Mouse (Mus musculus) thymus, postnatal 0 days (tissue): ENCODE measurements at regions not wholly inside any gene's neighbourhood (a gene's known extent, or its start where the extent isn't known, plus 50 kb on each side); places are given as distances from the start of the nearest gene placed in this dataset.

Experiments
- DNase-seq: peaks from one replicate; pipeline ENCODE4 v3.0.0-alpha.2; 2015; ENCODE audit warnings: low spot score

DNA sequence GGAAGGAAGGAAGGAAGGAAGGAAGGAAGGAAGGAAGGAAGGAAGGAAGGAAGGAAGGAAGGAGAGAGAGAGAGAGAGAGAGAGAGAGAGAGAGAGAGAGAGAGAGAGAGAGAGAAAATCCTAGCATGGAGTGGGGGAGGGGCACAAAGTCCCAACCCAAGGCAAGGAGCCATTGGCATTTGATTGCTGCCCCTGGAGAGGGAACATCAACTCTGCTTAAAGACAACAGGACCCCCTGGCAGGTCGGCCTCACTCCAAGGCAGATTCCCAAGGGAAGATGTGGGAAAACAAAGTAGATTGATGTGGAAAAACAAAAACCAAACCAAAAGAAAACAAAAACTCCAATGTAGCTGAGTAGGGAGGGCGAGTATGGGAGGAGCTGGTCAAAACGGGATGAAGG is 49.9 kb upstream of the Fzd10 start:
- DNase-seq = no peak

DNA sequence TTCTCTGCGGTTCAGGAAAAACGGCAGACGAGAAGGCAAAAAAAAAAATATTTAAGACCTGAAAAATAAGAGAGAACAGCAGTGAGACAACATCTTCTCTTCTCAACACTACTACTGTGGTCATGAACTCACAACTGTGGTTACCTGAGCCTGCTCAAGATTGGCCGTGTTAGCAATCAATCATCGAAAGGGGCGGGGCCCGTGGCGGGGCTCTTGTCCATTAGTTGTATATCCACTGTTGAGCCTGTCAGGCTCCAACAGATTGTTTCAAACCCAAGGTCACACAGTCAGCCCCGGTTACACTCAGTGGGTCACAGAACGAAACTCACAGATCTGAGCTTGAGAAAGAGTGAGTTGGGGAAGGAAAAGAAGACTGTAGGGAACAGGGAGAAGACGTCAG is 50.8 kb upstream of the Fzd10 start:
- DNase-seq = no peak

DNA sequence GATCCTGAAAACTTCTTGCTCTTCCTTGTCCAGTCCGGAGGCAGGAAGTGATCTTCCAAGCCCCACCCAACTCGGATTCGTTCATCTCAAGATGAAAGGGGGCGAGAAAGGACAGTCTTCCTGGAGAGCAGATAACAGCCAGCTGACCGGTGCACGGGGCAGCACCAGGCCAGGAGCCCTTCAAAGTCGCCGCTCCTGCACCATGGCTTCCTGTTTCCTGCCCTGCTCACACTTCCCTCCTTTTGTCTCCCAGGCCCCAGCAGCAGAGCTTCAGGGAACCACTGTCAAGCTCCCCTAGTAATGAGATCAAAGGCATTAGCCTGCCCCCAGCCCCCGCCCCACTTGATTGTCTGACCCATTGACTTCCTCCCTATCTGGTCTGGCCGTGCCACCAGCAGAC is 58.6 kb upstream of the Fzd10 start:
- no peak for DNase-seq

DNA sequence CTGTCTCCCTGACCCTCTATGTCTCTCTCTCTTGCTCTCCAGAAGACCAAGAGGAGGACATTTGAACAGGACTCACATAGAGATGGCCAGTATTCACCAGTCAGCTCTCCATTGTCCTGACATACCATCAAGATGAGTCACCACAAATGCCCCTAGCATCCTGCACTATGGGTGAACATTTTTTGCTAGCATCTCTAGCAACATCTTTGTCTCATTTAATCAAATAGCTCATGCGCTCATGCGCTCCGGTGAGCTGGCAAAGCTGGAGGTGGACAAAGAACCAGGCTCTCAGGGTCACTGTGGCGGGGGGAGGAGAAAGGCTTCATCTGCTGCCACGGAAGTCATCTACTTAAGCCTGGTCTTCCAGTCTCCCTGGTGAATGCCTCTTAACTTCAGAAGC is 62.0 kb upstream of the Fzd10 start:
- DNase-seq = no peak

DNA sequence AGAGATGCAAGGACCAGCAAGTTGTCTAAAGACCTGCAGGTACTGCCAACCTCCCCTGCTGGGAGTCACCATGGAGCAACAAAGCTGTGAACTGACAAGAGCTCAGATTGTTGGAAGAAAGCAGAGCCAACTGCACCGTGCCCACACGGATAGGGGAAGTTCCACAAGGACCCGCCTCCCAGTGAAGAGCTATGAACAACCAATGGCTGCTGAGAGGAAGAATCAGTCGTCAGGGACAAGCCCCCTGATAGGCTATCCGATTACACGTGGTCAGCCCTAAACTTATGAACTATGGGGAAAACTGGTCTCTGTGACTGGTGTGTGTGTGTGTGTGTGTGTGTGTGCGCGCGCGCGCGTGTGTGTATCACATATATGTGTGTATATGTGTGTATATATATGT is 63.4 kb upstream of the Fzd10 start:
- no peak for DNase-seq

DNA sequence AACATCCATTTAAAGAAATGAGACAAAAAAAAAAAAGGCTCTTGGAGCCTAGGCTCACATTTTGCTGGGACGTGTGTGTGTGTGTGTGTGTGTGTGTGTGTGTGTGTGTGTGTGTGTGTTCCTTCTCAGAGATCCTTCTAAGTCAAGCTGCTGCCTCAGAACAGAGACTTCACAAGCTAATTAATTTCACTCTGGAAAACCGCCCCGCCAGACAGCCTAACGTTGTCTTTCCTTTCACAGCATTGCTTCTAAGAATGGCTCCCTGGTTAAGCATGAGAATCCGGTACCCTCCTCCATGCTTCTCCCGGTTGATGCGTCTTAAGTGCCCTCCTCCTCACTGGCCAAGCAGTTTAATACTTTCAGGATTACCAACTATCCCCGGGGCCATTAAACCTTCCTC is 64.3 kb upstream of the Fzd10 start:
- no peak for DNase-seq

DNA sequence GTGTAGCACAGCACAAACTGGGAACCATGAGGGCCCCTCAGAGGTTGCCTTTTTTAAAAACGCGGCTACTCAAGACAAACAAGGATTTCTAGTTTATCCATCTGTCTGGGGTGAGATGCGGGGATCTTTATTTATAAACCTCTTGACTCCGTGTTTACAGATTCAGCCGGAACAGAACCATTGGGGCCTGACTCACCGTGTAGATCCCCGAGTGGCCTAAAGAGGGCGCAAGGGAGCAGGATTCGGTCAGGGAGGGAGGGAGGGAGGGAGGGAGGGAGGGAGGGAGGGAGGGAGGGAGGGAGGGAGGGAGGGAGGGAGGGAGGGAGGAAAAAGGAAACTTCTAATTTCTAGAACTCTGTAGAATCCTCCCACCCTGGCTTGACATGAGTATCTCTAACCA is 73.4 kb upstream of the Fzd10 start:
- DNase-seq = no peak

DNA sequence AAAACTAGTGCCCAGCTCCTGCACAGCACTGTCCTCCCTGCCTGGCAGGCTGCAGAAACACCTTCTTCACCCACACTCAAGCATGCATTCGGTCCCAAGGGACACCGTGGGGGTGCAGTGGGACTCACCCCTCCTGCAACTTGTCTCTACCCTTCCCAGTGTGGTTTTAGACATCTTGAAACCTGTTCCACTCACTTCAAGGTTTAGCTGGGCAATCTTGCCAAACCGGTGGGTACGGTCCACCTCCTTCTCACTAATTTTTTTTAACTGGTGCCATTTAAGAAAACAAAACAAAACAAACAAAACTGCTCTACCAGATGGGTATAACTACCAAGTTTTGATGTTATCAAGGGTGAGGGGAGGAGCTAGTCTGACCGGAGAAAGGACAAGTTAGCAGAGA is 74.2 kb upstream of the Fzd10 start:
- no peak for DNase-seq

DNA sequence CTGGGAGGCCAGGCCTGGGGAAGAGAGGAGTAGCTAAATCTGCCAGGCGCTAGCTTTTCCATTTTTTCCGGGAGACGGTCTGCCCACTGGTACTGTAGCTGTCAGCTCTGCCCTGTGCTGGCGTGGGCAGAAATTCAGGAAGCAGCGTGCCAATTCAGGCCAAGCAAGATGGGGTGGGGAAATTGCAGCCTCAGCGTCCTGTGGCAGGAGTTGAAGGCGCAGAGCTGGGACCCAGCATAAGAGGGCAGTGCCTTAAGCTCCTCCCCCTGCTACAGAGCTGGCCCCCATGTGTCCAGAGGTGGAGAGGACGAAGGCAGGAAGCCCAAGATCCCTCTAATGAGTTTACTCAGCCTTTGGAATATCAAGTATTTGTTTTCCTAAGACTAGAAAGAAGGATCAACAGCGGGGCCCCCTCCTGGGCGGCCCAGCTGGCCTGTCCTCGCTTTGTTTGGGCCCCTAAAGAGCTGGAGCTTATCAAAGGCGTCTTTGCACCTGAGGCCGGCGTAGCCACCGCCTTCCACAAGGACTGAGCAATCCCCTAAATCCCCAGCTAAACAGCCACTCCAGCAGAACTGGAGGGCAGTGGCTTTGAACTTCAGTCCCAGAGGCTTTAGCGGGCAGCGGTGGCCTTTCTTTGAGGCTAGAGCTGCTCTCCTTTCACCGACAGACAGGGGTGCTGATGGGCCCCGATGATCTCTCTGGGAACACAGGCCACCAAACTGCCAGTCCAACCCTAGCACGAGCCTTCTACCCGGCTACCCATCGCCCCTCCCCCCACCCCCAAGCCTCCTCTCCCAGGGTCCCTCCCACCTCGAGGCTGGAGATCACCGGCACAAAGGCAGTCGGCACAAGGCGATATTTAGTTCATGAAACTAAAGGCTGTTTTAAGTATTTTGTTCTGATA is 76.0 kb upstream of the Fzd10 start:
- no peak for DNase-seq

DNA sequence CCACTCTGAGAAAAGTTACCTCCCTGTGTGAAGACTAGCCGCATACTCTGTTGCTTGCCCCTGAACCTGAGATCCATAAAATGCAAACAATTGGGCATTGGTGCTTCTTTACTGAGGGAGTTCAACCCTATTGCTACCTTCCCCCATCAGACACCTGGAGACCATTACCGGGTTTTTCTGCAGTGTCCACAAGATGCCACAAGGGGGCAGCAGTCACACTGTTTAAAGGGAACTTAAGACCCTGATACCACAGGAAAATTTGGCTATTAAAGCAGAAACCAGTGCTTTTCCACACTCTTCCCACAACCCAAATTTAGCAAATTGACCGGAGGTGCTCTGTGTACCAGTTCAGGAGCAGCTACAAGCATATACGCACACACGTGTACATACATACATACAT is 78.0 kb upstream of the Fzd10 start:
- DNase-seq = peak; percentile 76

DNA sequence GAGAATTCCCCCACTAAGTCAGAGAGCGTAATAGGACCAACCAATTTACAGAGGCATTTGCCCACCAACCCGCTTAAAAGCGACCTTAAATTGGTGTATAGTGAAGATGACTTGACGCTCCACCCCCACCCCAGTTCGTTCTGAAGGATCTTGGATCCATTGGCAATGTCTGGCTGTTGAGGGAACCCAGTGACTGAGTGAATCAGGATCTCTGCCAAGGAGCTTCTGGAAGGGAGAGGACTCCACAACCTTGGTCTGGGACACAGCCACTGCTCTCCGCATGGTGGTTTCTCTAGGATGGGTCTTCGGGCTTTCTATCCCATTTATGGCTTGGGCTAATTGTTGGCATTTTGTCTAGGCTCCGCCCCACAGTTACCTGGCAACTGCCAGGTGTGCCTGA is 83.3 kb upstream of the Fzd10 start:
- DNase-seq = no peak

DNA sequence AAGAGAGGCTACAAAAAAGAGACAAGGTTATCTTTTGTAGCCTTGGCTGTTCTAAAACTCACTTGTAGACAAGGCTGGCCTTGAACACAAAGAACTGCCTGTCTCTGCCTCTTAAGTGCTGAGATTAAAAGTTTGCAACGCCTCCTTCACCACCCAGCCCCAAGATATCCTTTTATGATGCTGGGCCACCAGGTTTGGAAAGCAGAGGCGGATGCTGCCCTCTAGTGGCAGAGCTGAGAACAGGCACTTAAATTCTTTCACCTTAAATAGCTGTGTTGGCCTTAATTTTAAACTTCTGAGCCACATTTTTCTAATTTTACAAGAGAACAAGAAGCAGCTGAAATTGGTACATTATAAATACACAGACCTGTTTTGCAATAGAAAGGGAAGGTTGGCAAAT is 82.5 kb upstream of the Tmem132d start:
- peak; percentile 49 for DNase-seq

DNA sequence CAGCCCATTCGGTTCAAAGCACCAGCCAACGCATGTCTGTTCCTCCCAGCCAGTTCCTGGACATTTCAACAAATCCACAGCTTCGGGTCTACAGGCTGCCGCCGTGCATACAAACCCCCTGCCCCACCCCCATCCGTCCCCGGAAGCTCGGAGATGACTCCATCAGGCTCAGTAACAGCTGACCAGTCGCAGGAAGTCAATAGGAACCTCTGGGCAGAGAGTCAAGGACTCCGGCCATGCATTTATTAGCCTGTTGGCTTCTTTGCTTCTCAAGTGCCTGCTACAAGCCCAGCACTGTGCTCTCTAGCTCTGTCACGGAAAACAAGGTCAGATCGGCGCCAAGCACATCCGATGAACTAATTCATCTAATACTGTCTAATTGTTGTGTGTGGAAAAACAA is 80.4 kb upstream of the Tmem132d start:
- DNase-seq = no peak

DNA sequence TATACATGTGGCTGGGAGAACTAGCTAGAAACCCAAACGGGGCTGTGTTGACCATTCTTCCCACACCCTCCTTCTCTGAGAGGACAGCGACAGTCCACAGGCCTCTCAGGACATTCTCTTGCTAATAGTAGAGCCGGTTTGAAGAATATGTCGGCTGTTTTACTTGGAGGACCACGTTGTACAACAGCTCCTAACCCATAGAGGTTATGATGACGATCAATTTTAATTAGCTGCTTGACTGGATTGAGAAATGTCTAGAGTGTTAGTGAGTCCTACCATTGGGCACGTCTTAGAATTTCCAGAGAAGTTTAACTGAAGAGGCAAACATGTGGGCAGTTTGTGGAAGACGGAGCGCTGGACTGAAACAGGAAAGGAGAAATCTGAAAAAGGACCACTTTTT is 79.7 kb upstream of the Tmem132d start:
- no peak for DNase-seq

DNA sequence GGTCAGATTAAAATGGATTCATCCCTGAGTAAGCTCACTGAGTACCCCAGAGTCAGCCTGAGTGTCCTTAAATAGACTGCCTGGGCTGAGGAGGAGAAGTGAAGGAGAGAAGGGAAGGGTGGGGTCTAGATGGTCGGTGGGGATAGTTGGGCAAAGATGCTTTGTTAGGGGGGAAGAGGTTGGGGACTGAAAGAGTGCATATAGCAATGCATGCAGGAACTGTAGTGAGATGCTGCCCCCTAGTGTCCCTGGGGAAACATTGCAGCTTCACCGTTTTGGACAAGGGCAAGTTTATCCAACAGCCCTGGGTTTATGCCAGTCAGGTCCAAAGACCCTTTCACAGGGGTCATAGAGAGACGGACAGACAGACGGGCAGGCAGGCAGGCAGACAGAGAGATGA is 71.6 kb upstream of the Tmem132d start:
- DNase-seq = peak; percentile 31

DNA sequence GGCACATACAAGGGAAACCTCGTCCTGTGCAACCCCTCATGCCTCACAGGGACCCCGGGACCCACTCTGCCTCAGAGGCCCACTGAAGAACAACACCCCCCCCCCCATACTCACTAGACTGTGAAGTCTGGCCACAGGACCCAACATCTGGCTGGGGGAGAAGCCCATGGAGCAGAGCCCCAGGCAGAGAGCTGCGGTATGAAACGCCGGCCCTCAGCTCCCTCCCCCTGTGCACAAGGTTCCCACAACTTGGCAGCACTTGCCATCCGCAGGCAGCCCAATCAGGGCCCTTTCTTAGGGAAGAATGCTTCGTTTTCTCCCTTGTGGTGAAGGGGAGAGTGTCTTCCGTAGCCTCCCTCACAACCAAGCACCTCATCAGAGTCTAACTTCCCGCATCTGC is 66.6 kb upstream of the Tmem132d start:
- no peak for DNase-seq

DNA sequence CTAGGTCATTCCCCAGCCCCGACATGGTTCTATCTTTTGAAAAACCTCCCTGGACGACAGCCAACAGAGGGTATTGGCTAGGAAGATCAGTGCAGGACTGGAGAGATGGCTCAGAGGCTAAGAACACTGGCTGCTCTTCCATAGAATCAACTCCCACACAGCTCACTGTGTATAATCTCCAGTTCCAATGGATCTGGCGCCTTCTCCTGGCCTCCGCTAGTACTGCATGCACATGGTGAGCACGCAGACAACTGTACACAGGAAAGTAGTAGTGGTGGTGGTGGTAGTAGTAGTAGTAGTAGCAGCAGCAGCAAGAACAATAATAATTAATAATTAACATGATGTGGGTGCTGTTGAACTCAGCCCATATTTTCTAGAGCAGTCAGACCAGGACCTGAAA is 66.2 kb upstream of the Tmem132d start:
- no peak for DNase-seq

DNA sequence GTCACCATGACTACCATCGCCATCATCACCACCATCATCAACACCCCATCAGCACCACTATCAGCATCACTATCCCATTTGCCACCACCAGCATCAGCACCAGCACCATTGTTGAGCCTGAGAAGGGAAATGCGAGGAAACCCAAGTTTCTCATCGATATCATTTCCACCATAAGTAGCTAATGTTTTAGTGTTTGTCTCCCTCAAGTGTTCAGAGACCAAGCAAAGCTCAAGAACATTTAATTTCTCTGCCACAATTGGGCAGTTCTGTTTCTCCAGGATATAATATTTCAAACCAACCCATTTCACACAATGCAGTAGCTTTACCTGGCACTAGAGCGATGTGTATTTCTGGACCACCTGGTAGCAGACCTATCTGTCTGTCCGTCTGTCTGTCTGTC is 59.7 kb upstream of the Tmem132d start:
- no peak for DNase-seq

DNA sequence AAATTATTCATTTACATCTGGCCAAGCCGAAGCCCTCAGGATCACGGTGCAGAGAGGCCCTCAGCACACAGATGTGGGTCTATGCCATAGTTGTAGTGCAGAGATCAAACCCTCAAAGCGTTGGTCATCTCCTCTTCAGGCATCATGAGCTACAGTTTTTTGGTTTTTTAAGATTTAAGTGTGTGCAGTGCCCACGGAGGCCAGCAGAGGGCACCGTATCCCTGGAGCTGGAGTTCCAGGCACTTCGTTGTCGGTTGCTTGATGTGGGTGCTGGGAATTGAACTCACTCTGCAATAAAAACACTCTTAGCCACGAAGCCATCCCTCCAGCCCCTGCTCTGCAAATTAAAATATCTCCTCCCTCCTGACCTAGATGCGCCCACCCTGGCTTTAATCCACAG is 58.3 kb upstream of the Tmem132d start:
- no peak for DNase-seq

DNA sequence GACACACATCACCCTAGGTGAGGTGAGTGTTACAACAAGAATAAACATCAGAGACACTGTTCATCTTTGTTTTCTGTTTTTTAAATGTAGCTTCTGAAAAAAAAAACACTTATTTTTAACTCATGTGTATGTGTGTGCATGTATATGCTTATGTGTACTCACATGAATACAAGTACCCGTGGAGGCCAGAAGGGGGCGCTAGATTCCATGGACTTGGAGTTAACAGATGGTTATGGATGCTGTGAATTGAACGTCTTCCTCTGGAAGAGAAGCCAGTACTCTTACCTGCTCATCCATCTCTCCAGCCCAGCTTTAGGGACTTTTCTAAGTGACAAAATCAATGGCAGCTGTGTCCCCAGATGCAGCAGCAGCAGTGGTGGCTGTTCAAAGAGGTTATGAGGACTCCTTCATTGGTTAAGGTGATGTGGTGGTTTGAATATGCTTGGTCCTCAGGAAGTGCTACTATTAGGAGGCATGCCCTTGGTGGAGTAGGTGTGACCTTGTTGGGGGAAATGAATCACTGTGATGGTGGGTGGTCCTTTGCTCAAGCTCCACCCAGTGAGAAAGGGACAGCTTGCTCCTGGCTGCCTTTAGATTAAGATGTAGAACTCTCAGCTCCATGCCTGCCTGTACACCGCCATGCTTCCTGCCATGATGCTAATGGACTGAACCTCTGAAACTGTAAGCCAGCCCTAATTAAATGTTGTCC is 56.1 kb upstream of the Tmem132d start:
- no peak for DNase-seq

DNA sequence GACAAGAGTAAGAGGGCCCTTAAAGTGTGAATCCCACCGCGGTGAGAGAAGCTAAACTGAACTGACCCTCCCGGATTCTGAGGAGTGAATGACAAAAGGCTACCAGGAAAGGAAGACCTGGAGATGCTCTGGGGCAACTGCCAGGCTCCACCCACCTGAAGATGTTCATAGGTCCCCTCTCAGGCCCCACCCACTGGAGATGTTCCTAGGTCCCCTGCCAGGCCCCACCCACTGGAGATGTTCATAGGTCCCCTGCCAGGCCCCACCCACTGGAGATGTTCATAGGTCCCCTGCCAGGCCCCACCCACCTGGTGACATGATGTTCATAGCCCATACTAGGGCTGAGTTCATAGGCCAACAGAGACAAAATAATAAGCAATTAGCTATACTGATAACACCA is 54.5 kb upstream of the Tmem132d start:
- no peak for DNase-seq

DNA sequence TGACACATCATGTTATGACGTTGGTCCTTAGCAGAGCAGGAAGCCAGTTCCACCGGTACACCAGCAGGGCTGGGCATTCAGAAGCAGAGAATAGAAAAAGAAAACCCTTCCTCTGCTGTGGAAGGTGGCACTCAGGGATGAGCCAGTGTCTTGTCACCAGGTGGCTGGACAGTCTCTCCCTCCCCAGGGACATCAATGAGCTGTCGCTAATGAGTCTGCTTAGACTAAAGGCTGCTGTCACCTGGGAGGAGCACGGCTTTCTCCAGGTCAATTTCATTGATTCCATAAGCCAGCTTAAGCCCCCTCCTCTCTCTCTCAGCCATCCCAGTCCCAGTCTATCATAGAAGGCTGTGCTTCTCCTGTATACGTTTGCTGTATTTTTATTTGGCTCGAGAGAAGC is 51.2 kb upstream of the Tmem132d start:
- no peak for DNase-seq

DNA sequence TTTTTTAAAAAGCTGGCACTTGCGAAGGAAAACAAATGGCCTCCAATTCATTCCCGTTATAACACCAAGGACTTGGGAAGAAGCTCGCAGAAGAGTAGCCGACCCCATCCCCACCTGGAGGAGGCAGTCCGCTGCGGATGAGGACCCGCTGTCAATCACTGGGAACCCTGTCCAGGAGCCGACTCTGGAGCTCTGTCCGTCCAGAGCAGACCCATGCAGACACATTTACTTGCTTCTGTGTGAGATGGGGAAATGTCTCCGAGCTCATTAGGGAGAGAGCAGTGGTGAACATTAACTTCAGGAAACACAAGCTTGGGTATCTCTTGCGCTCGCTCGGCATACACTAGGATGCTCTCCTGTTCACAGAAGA is 50.5 kb upstream of the Tmem132d start:
- DNase-seq = no peak
